17 mouse cellular contexts compared by ENCODE assay signal in the genomic region with DNA sequence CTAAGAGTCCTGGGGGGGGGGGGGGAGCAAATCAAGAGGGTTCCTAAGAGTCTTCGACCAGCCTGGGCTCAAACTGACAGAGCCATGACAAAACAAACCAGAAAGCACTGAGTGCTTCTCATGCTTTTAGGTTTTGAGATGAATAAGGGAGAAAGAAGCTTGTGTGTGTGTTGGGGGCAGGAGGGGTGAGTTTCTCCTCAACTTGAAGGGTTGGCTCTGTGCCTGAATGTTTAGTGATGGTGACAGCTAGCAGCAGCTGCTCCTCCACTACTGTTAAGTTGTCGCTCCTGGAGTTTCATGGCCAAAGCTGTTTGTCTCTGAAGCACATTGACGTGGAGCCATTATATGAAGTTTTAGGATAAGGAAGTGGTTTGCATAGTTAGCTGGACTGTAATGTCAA. TPM values are rescaled to one million over a fixed set of nuclear protein-coding genes. Genes with fewer than 3 reads are reported as not detected.
DNase-seq lines count a peak whose midpoint lies in the region; ATAC-seq and TF ChIP-seq lines count a peak whose summit lies in the region.
"Had no signal": no experiment of that assay in that cellular context is flagged by ENCODE, and none has a peak within 500 bp of the region (broad histone marks: within the 10 kb centered on the region; RNA-seq: fewer than 3 reads in every experiment).

No protein-coding gene starts in this region.

- no peak overlapping the region for H3K4me2 ChIP-seq in forebrain, embryonic 14.5 days (ENCODE audit: low read length)
- H3K4me2 ChIP-seq in forebrain, embryonic 12.5 days, result no peak overlapping the region
- no peak overlapping the region for H3K4me2 ChIP-seq in kidney, postnatal 0 days (ENCODE audit: low read length)
- no peak overlapping the region for H3K4me2 ChIP-seq in kidney, embryonic 15.5 days
- H3K4me2 ChIP-seq in midbrain, embryonic 14.5 days (ENCODE audit: low read length), result no peak overlapping the region
- H3K4me2 ChIP-seq in midbrain, embryonic 13.5 days (replicated peaks), result no peak overlapping the region
- H3K4me2 ChIP-seq: heart, embryonic 11.5 days; hindbrain, embryonic 12.5 days; limb, embryonic 12.5 days; liver, embryonic 15.5 days had no signal

- no peak overlapping the region for H3K4me3 ChIP-seq in forebrain, embryonic 14.5 days (ENCODE audit: low read depth, low read length)
- no peak overlapping the region for H3K4me3 ChIP-seq in forebrain, embryonic 12.5 days (replicated peaks)
- no peak overlapping the region for H3K4me3 ChIP-seq in kidney, postnatal 0 days (replicated peaks; ENCODE audit: low read depth, low read length)
- H3K4me3 ChIP-seq in kidney, embryonic 15.5 days (replicated peaks), result no peak overlapping the region
- H3K4me3 ChIP-seq in midbrain, embryonic 14.5 days (replicated peaks; ENCODE audit: low read depth, low read length), result no peak overlapping the region
- no peak overlapping the region for H3K4me3 ChIP-seq in midbrain, embryonic 13.5 days (replicated peaks)
- H3K4me3 ChIP-seq: hindbrain, embryonic 12.5 days; limb, embryonic 12.5 days; liver, embryonic 15.5 days had no signal

- peaks cover 82% of the 10 kb centered on the region for H3K36me3 ChIP-seq in forebrain, embryonic 14.5 days (ENCODE audit: control insufficient read depth, insufficient read depth, low read length)
- peaks cover 88% of the 10 kb centered on the region for H3K36me3 ChIP-seq in forebrain, embryonic 12.5 days (replicated peaks)
- H3K36me3 ChIP-seq in kidney, postnatal 0 days (ENCODE audit: insufficient read depth, low read length), result peaks cover 51% of the 10 kb centered on the region
- H3K36me3 ChIP-seq in kidney, embryonic 15.5 days, result peaks cover 91% of the 10 kb centered on the region
- H3K36me3 ChIP-seq in midbrain, embryonic 14.5 days (ENCODE audit: control insufficient read depth, insufficient read depth, low read length), result peaks cover 82% of the 10 kb centered on the region
- H3K36me3 ChIP-seq in midbrain, embryonic 13.5 days, result peaks cover 82% of the 10 kb centered on the region

- WGBS in forebrain, embryonic 14.5 days, result 31% methylated on average over 3 of the region's 3 CpGs
- 66% methylated on average over 3 of the region's 3 CpGs for WGBS in forebrain, embryonic 12.5 days
- WGBS in kidney, postnatal 0 days, result 71% methylated on average over 3 of the region's 3 CpGs
- 76% methylated on average over 3 of the region's 3 CpGs for WGBS in kidney, embryonic 15.5 days
- 59% methylated on average over 3 of the region's 3 CpGs for WGBS in midbrain, embryonic 14.5 days
- 76% methylated on average over 3 of the region's 3 CpGs for WGBS in midbrain, embryonic 13.5 days

- no peaks in the 10 kb centered on the region for H3K9me3 ChIP-seq in forebrain, embryonic 14.5 days (replicated peaks; ENCODE audit: control insufficient read depth, low read length)
- H3K9me3 ChIP-seq in forebrain, embryonic 12.5 days, result no peaks in the 10 kb centered on the region
- H3K9me3 ChIP-seq in kidney, postnatal 0 days (replicated peaks; ENCODE audit: low read length), result no peaks in the 10 kb centered on the region
- H3K9me3 ChIP-seq in kidney, embryonic 15.5 days (replicated peaks), result no peaks in the 10 kb centered on the region
- no peaks in the 10 kb centered on the region for H3K9me3 ChIP-seq in midbrain, embryonic 14.5 days (ENCODE audit: control insufficient read depth, low read length)
- H3K9me3 ChIP-seq in midbrain, embryonic 13.5 days, result no peaks in the 10 kb centered on the region
- H3K9me3 ChIP-seq: hindbrain, embryonic 12.5 days; limb, embryonic 12.5 days; liver, embryonic 15.5 days had no signal

- H3K27ac ChIP-seq in forebrain, embryonic 14.5 days (ENCODE audit: low read depth, low read length), result no peak overlapping the region
- H3K27ac ChIP-seq in forebrain, embryonic 12.5 days, result no peak overlapping the region
- no peak overlapping the region for H3K27ac ChIP-seq in kidney, postnatal 0 days
- no peak overlapping the region for H3K27ac ChIP-seq in kidney, embryonic 15.5 days
- H3K27ac ChIP-seq in midbrain, embryonic 14.5 days (replicated peaks; ENCODE audit: low read depth, low read length), result no peak overlapping the region
- H3K27ac ChIP-seq in midbrain, embryonic 13.5 days, result no peak overlapping the region
- H3K27ac ChIP-seq: hindbrain, embryonic 12.5 days; limb, embryonic 12.5 days; liver, embryonic 15.5 days; stomach, postnatal 0 days had no signal

- no peak for TF ChIP-seq CTCF in kidney, postnatal 0 days (IDR thresholded peaks at IDR 0.05; ENCODE audit: low read depth)

- peak; percentile 58 for ATAC-seq in forebrain, embryonic 14.5 days
- ATAC-seq in forebrain, embryonic 12.5 days (ENCODE audit: low FRiP score), result no peak
- no peak for ATAC-seq in kidney, postnatal 0 days (replicated peaks; ENCODE audit: low FRiP score, low read depth)
- ATAC-seq in kidney, embryonic 15.5 days (replicated peaks; ENCODE audit: low FRiP score), result no peak
- no peak for ATAC-seq in midbrain, embryonic 14.5 days (ENCODE audit: low FRiP score, low TSS enrichment)
- ATAC-seq in midbrain, embryonic 13.5 days, result no peak
- ATAC-seq: intestine, embryonic 16.5 days had no signal

- peak; percentile 90 for DNase-seq in forebrain, embryonic 14.5 days (ENCODE audit: low spot score)
- DNase-seq in kidney, postnatal 0 days (ENCODE audit: low spot score), result peak; percentile 48
- peak; percentile 69 for DNase-seq in midbrain, embryonic 14.5 days
- no peak for DNase-seq in frontal cortex, postnatal 36 days (ENCODE audit: low spot score in 2 of 2)
- no peak for DNase-seq in Muller cell, postnatal 12 days (ENCODE audit: inconsistent ontology term)
- DNase-seq: cerebellum, postnatal 25 days; gastrocnemius, postnatal 10 days; thymus, postnatal 14 days had no signal

- no peaks in the 10 kb centered on the region for H3K27me3 ChIP-seq in forebrain, embryonic 14.5 days (replicated peaks; ENCODE audit: control insufficient read depth, insufficient read depth, low read length)
- no peaks in the 10 kb centered on the region for H3K27me3 ChIP-seq in forebrain, embryonic 12.5 days
- no peaks in the 10 kb centered on the region for H3K27me3 ChIP-seq in kidney, postnatal 0 days (ENCODE audit: insufficient read depth, low read length)
- H3K27me3 ChIP-seq in kidney, embryonic 15.5 days, result no peaks in the 10 kb centered on the region
- H3K27me3 ChIP-seq in midbrain, embryonic 14.5 days (ENCODE audit: control insufficient read depth, insufficient read depth, low read length), result no peaks in the 10 kb centered on the region
- no peaks in the 10 kb centered on the region for H3K27me3 ChIP-seq in midbrain, embryonic 13.5 days
- H3K27me3 ChIP-seq: hindbrain, embryonic 12.5 days; limb, embryonic 12.5 days; liver, embryonic 15.5 days had no signal

- no peaks in the 10 kb centered on the region for H3K4me1 ChIP-seq in forebrain, embryonic 14.5 days (ENCODE audit: control insufficient read depth, insufficient read depth, low read length)
- H3K4me1 ChIP-seq in forebrain, embryonic 12.5 days, result no peaks in the 10 kb centered on the region
- H3K4me1 ChIP-seq in kidney, postnatal 0 days (replicated peaks; ENCODE audit: insufficient read depth, low read length), result no peaks in the 10 kb centered on the region
- H3K4me1 ChIP-seq in kidney, embryonic 15.5 days, result no peaks in the 10 kb centered on the region
- no peaks in the 10 kb centered on the region for H3K4me1 ChIP-seq in midbrain, embryonic 14.5 days (ENCODE audit: control insufficient read depth, insufficient read depth, low read length)
- 0 out of 2 replicates have a peak, but pooled peaks cover 4% of the 10 kb centered on the region for H3K4me1 ChIP-seq in midbrain, embryonic 13.5 days (replicated peaks)
- H3K4me1 ChIP-seq: hindbrain, embryonic 12.5 days; limb, embryonic 12.5 days had no signal

- no peak overlapping the region for H3K9ac ChIP-seq in forebrain, embryonic 14.5 days (ENCODE audit: low read length)
- H3K9ac ChIP-seq in forebrain, embryonic 12.5 days, result no peak overlapping the region
- H3K9ac ChIP-seq in kidney, postnatal 0 days (ENCODE audit: low read depth, low read length), result no peak overlapping the region
- H3K9ac ChIP-seq in kidney, embryonic 15.5 days, result no peak overlapping the region
- H3K9ac ChIP-seq in midbrain, embryonic 14.5 days (replicated peaks; ENCODE audit: low read length), result no peak overlapping the region
- no peak overlapping the region for H3K9ac ChIP-seq in midbrain, embryonic 13.5 days (replicated peaks)
- H3K9ac ChIP-seq: hindbrain, embryonic 12.5 days; limb, embryonic 12.5 days; liver, embryonic 15.5 days had no signal

RNA-seq across cellular contexts. Expression of a gene that starts 16.4 kb away (rescaled TPM):
- polyA plus RNA-seq in forebrain, embryonic 14.5 days (2014; fragmentation: Nextera tagmentation; extraction: Ambion mirVana), result 21.1 and 29.6 TPM in 2 replicates
- polyA plus RNA-seq in forebrain, embryonic 12.5 days (2016; fragmentation: Nextera tagmentation; extraction: Ambion mirVana), result 22.8 and 24.4 TPM in 2 replicates
- 13.8 and 14.9 TPM in 2 replicates for polyA plus RNA-seq in kidney, postnatal 0 days (2015; fragmentation: Nextera tagmentation; extraction: Ambion mirVana)
- 16.7 and 17.9 TPM in 2 replicates for polyA plus RNA-seq in kidney, embryonic 15.5 days (2015; fragmentation: Nextera tagmentation; extraction: Ambion mirVana)
- 26.4 and 51.8 TPM in 2 replicates for polyA plus RNA-seq in midbrain, embryonic 14.5 days (2014; fragmentation: Nextera tagmentation; extraction: Ambion mirVana)
- 27.5 and 28.1 TPM in 2 replicates for polyA plus RNA-seq in midbrain, embryonic 13.5 days (2015; fragmentation: Nextera tagmentation; extraction: Ambion mirVana)

RNA-seq across cellular contexts. Expression of a gene that starts 51.9 kb away (rescaled TPM):
- not detected in 2 replicates for polyA plus RNA-seq in forebrain, embryonic 14.5 days (2014; fragmentation: Nextera tagmentation; extraction: Ambion mirVana)
- not detected in 2 replicates for polyA plus RNA-seq in forebrain, embryonic 12.5 days (2016; fragmentation: Nextera tagmentation; extraction: Ambion mirVana)
- polyA plus RNA-seq in kidney, postnatal 0 days (2015; fragmentation: Nextera tagmentation; extraction: Ambion mirVana), result 1.5 and 2.2 TPM in 2 replicates
- polyA plus RNA-seq in kidney, embryonic 15.5 days (2015; fragmentation: Nextera tagmentation; extraction: Ambion mirVana), result 0.22 and 0.23 TPM in 2 replicates
- not detected in 2 replicates for polyA plus RNA-seq in midbrain, embryonic 14.5 days (2014; fragmentation: Nextera tagmentation; extraction: Ambion mirVana)
- not detected in 2 replicates for polyA plus RNA-seq in midbrain, embryonic 13.5 days (2015; fragmentation: Nextera tagmentation; extraction: Ambion mirVana)
- polyA plus RNA-seq: heart, embryonic 11.5 days; hindbrain, embryonic 12.5 days; limb, embryonic 12.5 days; liver, embryonic 15.5 days; stomach, postnatal 0 days had no signal

RNA-seq across cellular contexts. Expression of a gene that starts 59.4 kb away (rescaled TPM):
- 0.07 TPM in 1 of 2 replicates, not detected in the other for polyA plus RNA-seq in forebrain, embryonic 14.5 days (2014; fragmentation: Nextera tagmentation; extraction: Ambion mirVana)
- polyA plus RNA-seq in forebrain, embryonic 12.5 days (2016; fragmentation: Nextera tagmentation; extraction: Ambion mirVana), result 0.27 TPM in 1 of 2 replicates, not detected in the other
- polyA plus RNA-seq in kidney, postnatal 0 days (2015; fragmentation: Nextera tagmentation; extraction: Ambion mirVana), result 0.05 TPM in 1 of 2 replicates, not detected in the other
- polyA plus RNA-seq in kidney, embryonic 15.5 days (2015; fragmentation: Nextera tagmentation; extraction: Ambion mirVana), result not detected in 2 replicates
- polyA plus RNA-seq in midbrain, embryonic 14.5 days (2014; fragmentation: Nextera tagmentation; extraction: Ambion mirVana), result 0.11 TPM in 1 of 2 replicates, not detected in the other
- not detected in 2 replicates for polyA plus RNA-seq in midbrain, embryonic 13.5 days (2015; fragmentation: Nextera tagmentation; extraction: Ambion mirVana)
- polyA plus RNA-seq: hindbrain, embryonic 12.5 days; limb, embryonic 12.5 days; liver, embryonic 15.5 days had no signal

Comparison
In these comparisons a context has a peak if more than half of its experiments do, and no peak if none do; other contexts are left out.
1. DNase-seq: peak in forebrain, embryonic 14.5 days (single experiment), kidney, postnatal 0 days (single experiment) and midbrain, embryonic 14.5 days (single experiment); none in frontal cortex, postnatal 36 days (0 of 2) and Muller cell, postnatal 12 days (single experiment).